Mouse (Mus musculus): ENCODE measurements around the gene Col19a1. TPM values are rescaled to one million over a fixed set of nuclear protein-coding genes. Genes with fewer than 3 reads are reported as not detected.

Col19a1 gene
- polyA plus RNA-seq, 1 experiment = 0.01 TPM

- no peak for TF ChIP-seq CEBPB (IDR thresholded peaks at IDR 0.05; ENCODE audit: insufficient read depth, poor library complexity, severe bottlenecking)
- no peak for TF ChIP-seq MYOD1 (IDR thresholded peaks at IDR 0.05; ENCODE audit: control insufficient read depth in 1 of 3, insufficient read length in 2 of 3, low read depth in 2 of 3)
- no peak for TF ChIP-seq REST (IDR thresholded peaks at IDR 0.05; ENCODE audit: insufficient read depth, insufficient read length)
- no peak for TF ChIP-seq E2F4 (IDR thresholded peaks at IDR 0.05; ENCODE audit: insufficient read depth)
- no peak for TF ChIP-seq TCF3 (IDR thresholded peaks at IDR 0.05; ENCODE audit: insufficient read length, low read depth)
- TF ChIP-seq MYOG (IDR thresholded peaks at IDR 0.05; ENCODE audit: control insufficient read depth in 1 of 3, insufficient read depth in 1 of 3, insufficient read length in 2 of 3, low read depth in 2 of 3) = no peak
- no peak for TF ChIP-seq MAX (IDR thresholded peaks at IDR 0.05; ENCODE audit: low read depth)
- no peak for TF ChIP-seq SRF (IDR thresholded peaks at IDR 0.05; ENCODE audit: control insufficient read depth, insufficient read length, low read depth)
- no peak for TF ChIP-seq USF1 (IDR thresholded peaks at IDR 0.05; ENCODE audit: low read depth)
- no peaks in the 10 kb centered on the region for H3K27me3 ChIP-seq (ENCODE audit: control insufficient read depth, insufficient read depth, insufficient read length)
- H3ac ChIP-seq (ENCODE audit: control insufficient read depth, insufficient read length) = no peak overlapping the region
- no peaks in the 10 kb centered on the region for H3K79me2 ChIP-seq (ENCODE audit: control insufficient read depth, insufficient read depth)
- no peak overlapping the region for H3K4me3 ChIP-seq
- no peaks in the 10 kb centered on the region for H3K36me3 ChIP-seq (ENCODE audit: control insufficient read depth, insufficient read depth)
- no peak overlapping the region for H3K4me2 ChIP-seq (ENCODE audit: low read depth)
Measured at GRCm38 (mm10) chr1:24248294-24249104, 338.8 kb downstream of the Col19a1 start.

DNA sequence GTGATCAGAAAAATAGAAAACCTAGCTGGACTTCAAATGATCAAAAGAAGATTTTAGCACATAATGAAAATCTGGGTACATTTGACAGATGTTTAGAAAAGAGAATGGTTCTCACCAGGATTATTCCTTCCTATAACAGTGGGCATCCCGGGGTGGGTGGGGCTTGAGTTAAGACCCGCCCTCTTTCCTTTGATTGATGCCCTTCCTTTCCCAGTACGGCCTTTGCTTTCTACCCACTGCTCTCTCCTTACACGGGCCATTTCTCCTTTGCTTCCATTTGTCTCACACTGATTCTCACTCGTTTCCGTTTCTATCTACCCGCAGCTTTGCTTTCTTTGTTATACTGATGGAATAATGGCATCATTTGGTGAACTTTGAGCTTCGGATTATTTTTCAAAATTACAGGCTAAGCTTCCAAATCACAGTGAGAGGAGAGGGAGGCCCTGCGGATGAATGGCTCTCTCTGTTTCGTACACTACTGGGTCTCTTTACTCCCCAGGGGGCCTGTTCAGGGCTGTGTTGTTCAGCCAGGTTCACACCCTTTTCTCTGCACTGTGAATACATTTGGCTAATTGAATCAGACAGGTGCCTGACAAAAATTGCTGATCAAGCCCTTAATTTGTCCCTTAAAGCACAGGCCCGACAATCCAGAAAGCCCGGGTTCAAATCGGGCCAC, 341.4 kb downstream of the Col19a1 start:
- H3K27me3 ChIP-seq (ENCODE audit: control insufficient read depth, insufficient read depth, insufficient read length) = no peaks in the 10 kb centered on the region
- H3K4me2 ChIP-seq (ENCODE audit: low read depth) = no peak overlapping the region
- H3K4me3 ChIP-seq = no peak overlapping the region
- no peaks in the 10 kb centered on the region for H3K79me2 ChIP-seq (ENCODE audit: control insufficient read depth, insufficient read depth)
- H3K36me3 ChIP-seq (ENCODE audit: control insufficient read depth, insufficient read depth) = no peaks in the 10 kb centered on the region
- H3ac ChIP-seq (ENCODE audit: control insufficient read depth, insufficient read length) = no peak overlapping the region
- no peak for TF ChIP-seq MAX (IDR thresholded peaks at IDR 0.05; ENCODE audit: low read depth)

DNA sequence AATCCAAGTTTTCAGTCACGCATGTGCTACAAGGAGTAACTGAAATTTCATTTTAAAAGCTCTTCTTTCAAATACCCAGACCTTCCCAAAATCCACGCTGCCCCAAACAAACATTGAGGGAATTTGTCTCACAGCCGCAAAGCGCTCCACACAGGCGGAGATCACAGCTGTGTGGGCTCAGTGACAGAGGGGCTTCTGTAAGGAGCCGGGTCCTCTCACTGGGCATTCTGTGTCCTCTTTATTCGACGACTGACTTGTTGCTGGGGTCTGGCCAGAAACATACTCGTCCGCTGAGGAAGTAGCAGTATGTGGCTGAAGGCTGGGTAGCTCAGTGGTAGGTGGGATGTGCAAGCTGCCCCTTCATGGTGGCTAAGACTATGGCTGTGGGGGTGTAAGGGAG, 342.3 kb downstream of the Col19a1 start:
- Histone ChIP-seq H3K4me2 (ENCODE audit: low read depth) (no peak overlapping the region), H3ac (ENCODE audit: control insufficient read depth, insufficient read length) (no peak overlapping the region), H3K27me3 (ENCODE audit: control insufficient read depth, insufficient read depth, insufficient read length) (no peaks in the 10 kb centered on the region), H3K79me2 (ENCODE audit: control insufficient read depth, insufficient read depth) (no peaks in the 10 kb centered on the region), H3K4me3 (no peak overlapping the region), H3K36me3 (ENCODE audit: control insufficient read depth, insufficient read depth) (no peaks in the 10 kb centered on the region)
- TF ChIP-seq POLR2A (IDR thresholded peaks at IDR 0.05; ENCODE audit: insufficient read length, low read depth) (no peak), TCF3 (IDR thresholded peaks at IDR 0.05; ENCODE audit: insufficient read length, low read depth) (no peak), SRF (IDR thresholded peaks at IDR 0.05; ENCODE audit: control insufficient read depth, insufficient read length, low read depth) (no peak), MYOD1 (IDR thresholded peaks at IDR 0.05; ENCODE audit: control insufficient read depth in 1 of 3, insufficient read length in 2 of 3, low read depth in 2 of 3) (no peak)

DNA sequence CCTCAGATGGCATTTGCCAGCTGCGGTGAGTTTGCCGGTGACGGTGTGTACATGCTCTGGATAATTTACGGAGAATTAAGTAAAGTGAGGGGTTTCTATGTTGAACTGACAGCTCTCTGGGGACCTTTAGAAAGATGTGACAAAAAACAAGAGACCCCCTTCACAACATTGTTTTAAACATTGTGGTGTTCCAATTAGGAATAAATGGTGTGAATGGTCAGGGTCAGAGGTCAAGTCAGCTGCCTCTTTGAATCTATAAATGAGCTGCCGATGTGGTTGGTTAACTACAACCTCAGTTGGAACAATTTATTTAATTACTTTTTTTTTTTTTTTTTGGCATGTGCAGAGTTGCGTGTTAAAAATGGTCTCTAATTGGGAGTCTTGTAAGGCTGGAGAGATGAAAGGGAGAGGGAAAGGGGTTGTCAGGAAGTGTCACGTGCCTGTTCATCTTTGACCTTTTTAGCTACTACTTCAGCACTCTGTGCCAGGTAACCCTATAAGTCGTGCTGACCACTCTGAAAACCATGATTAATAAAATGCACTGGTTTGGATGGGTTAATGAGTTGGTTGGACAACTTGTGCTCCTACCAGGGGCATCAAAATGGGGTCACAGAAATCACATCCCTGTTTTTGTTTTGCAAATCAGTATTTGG, 347.1 kb downstream of the Col19a1 start:
- Histone ChIP-seq H3K4me2 (ENCODE audit: low read depth) (no peak overlapping the region), H3K27me3 (ENCODE audit: control insufficient read depth, insufficient read depth, insufficient read length) (no peaks in the 10 kb centered on the region), H3K36me3 (ENCODE audit: control insufficient read depth, insufficient read depth) (no peaks in the 10 kb centered on the region), H3K4me3 (no peak overlapping the region), H3K79me2 (ENCODE audit: control insufficient read depth, insufficient read depth) (no peaks in the 10 kb centered on the region), H3ac (ENCODE audit: control insufficient read depth, insufficient read length) (no peak overlapping the region)
- no peak for TF ChIP-seq POLR2AphosphoS2 (IDR thresholded peaks at IDR 0.05; ENCODE audit: insufficient read length, low read depth)
- TF ChIP-seq E2F4 (IDR thresholded peaks at IDR 0.05; ENCODE audit: insufficient read depth) = no peak
- TF ChIP-seq MAX (IDR thresholded peaks at IDR 0.05; ENCODE audit: low read depth) = no peak
- TF ChIP-seq MYOG (IDR thresholded peaks at IDR 0.05; ENCODE audit: control insufficient read depth in 1 of 3, insufficient read depth in 1 of 3, insufficient read length in 2 of 3, low read depth in 2 of 3) = no peak
- TF ChIP-seq REST (IDR thresholded peaks at IDR 0.05; ENCODE audit: insufficient read depth, insufficient read length) = no peak
- no peak for TF ChIP-seq POLR2A (IDR thresholded peaks at IDR 0.05; ENCODE audit: insufficient read length, low read depth)
- no peak for TF ChIP-seq MYOD1 (IDR thresholded peaks at IDR 0.05; ENCODE audit: control insufficient read depth in 1 of 3, insufficient read length in 2 of 3, low read depth in 2 of 3)
- TF ChIP-seq USF1 (IDR thresholded peaks at IDR 0.05; ENCODE audit: low read depth) = no peak
- no peak for TF ChIP-seq TCF3 (IDR thresholded peaks at IDR 0.05; ENCODE audit: insufficient read length, low read depth)
- TF ChIP-seq TCF12 (IDR thresholded peaks at IDR 0.05; ENCODE audit: insufficient read depth, poor library complexity, severe bottlenecking) = no peak
- no peak for TF ChIP-seq CEBPB (IDR thresholded peaks at IDR 0.05; ENCODE audit: insufficient read depth, poor library complexity, severe bottlenecking)
- no peak for TF ChIP-seq SRF (IDR thresholded peaks at IDR 0.05; ENCODE audit: control insufficient read depth, insufficient read length, low read depth)

DNA sequence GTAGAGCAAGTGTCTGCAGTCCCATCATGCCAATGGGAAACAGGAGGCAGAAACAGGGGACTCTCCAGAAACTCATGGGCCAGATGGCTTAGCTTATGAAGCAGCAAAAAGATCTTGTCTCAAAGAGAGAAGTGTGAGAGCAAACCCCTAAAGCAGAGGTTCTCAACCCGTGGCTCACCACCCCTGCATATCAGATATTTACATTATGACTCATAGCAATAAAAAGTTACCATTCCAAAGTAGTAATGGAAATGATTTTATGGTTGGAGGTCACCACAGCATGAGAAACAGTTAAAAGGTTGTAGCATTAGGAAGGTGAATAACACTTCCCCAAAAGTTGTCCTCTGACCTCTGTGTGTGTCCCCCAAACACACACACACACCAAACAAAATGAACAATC, 350.9 kb downstream of the Col19a1 start:
- Histone ChIP-seq H3K79me2 (ENCODE audit: control insufficient read depth, insufficient read depth) (no peaks in the 10 kb centered on the region), H3K4me3 (no peak overlapping the region), H3K36me3 (ENCODE audit: control insufficient read depth, insufficient read depth) (no peaks in the 10 kb centered on the region), H3K4me2 (ENCODE audit: low read depth) (no peak overlapping the region), H3ac (ENCODE audit: control insufficient read depth, insufficient read length) (no peak overlapping the region), H3K27me3 (ENCODE audit: control insufficient read depth, insufficient read depth, insufficient read length) (no peaks in the 10 kb centered on the region)
- TF ChIP-seq E2F4 (IDR thresholded peaks at IDR 0.05; ENCODE audit: insufficient read depth) = no peak
